Mouse (Mus musculus) gonadal fat pad, adult 2 months (tissue): ENCODE measurements around the gene Adcy4. TPM values are rescaled to one million over a fixed set of nuclear protein-coding genes. Genes with fewer than 3 reads are reported as not detected.

Source experiments
- DNase-seq: peaks from one replicate; pipeline ENCODE4 v3.0.0-alpha.2; 2012; ENCODE audit warnings: low read depth
- polyA plus RNA-seq: library from polyadenylated mRNA; depleted of rRNA; stranded (reverse); fragments of >200 nt; gene quantifications from 2 replicates; pipeline ENCODE4 v1.2.3, GENCODE M21; 2012; rRNA removed

The Adcy4 gene
- polyA plus RNA-seq, 1 experiment = 12.6 TPM

DNA sequence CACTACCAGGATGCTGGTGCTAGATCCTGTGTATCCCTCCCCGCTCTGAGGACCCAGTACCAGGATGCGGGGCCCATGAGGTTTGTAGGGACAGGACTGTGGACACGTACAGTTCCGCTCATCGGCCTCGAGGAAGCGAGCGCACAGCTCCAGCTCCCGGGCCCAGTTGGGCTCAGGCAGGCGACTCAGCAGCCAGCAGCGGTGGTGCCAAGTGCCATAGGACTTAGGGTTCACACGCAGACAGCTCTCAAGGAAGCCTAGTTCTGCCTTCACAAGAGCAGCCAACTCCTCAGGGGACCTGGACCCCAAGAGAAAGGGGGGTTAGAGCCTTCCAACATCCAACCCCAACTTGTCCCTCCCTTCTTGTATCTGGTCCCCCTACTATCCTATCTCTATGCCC lies 63.2 kb downstream of the Adcy4 start:
- no peak for DNase-seq

DNA sequence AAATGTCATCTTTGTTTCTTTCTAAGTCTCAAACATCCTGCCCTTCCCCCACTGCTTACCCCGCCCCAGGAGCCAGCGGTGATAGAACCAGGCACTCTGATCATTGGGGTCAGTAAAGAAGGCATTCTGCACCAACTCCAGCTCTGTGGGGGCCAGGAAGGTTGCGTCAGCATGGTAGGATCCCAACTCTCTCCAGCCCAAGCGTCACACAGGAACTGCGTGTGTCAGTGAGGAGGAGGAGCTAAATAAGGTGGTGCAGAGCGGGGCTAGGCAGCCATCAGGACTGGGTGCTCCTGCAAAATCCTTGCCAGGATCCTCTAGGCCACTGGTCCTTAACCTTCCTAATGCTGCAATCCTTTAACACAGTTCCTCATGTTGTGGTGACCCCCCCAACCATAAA lies 64.2 kb downstream of the Adcy4 start:
- no peak for DNase-seq

Other genes starting within 250 kb of the Adcy4 start
- gene Pck2, start 243.8 kb downstream of the Adcy4 start, polyA plus RNA-seq = 46.6 and 53.5 TPM in 2 replicates
- gene Dcaf11, start 224.1 kb downstream of the Adcy4 start, polyA plus RNA-seq = 186 and 207 TPM in 2 replicates
- gene A730061H03Rik, start 223.7 kb downstream of the Adcy4 start, polyA plus RNA-seq = 5.5 and 6.6 TPM in 2 replicates
- gene Fitm1, start 208.5 kb downstream of the Adcy4 start, polyA plus RNA-seq = 1.6 and 4.0 TPM in 2 replicates
- 62.8 and 71.9 TPM in 2 replicates for gene Psme1, start 206.0 kb downstream of the Adcy4 start, polyA plus RNA-seq
- gene Emc9, start 198.8 kb downstream of the Adcy4 start, polyA plus RNA-seq = 37.4 and 62.0 TPM in 2 replicates
- 85.1 and 122 TPM in 2 replicates for gene Psme2, start 193.0 kb downstream of the Adcy4 start, polyA plus RNA-seq
- 29.9 and 31.3 TPM in 2 replicates for gene Rnf31, start 192.4 kb downstream of the Adcy4 start, polyA plus RNA-seq
- 63.1 and 66.8 TPM in 2 replicates for gene Irf9, start 180.5 kb downstream of the Adcy4 start, polyA plus RNA-seq
- 8.0 and 30.7 TPM in 2 replicates for gene Rec8, start 166.1 kb downstream of the Adcy4 start, polyA plus RNA-seq
- 93.1 and 112 TPM in 2 replicates for gene Ipo4, start 148.1 kb downstream of the Adcy4 start, polyA plus RNA-seq
- gene Gm49378, start 146.2 kb downstream of the Adcy4 start, polyA plus RNA-seq = 3.5 and 4.7 TPM in 2 replicates
- 103 and 117 TPM in 2 replicates for gene Tm9sf1, start 140.3 kb downstream of the Adcy4 start, polyA plus RNA-seq
- gene Tssk4, start 133.9 kb downstream of the Adcy4 start, polyA plus RNA-seq = 4.4 and 4.6 TPM in 2 replicates
- gene Mdp1, start 123.6 kb downstream of the Adcy4 start, polyA plus RNA-seq = 33.1 and 34.8 TPM in 2 replicates
- gene Gmpr2, start 112.2 kb downstream of the Adcy4 start, polyA plus RNA-seq = 17.9 and 24.6 TPM in 2 replicates
- 262 and 441 TPM in 2 replicates for gene Nedd8, start 112.0 kb downstream of the Adcy4 start, polyA plus RNA-seq
- gene Tinf2, start 102.3 kb downstream of the Adcy4 start, polyA plus RNA-seq = 12.3 and 12.4 TPM in 2 replicates
- gene Tgm1, start 70.2 kb downstream of the Adcy4 start, polyA plus RNA-seq = 4.3 and 4.4 TPM in 2 replicates
- 48.4 and 49.0 TPM in 2 replicates for gene Rabggta, start 61.8 kb downstream of the Adcy4 start, polyA plus RNA-seq
- 92.5 and 99.0 TPM in 2 replicates for gene Dhrs1, start 38.4 kb downstream of the Adcy4 start, polyA plus RNA-seq
- 16.7 and 18.1 TPM in 2 replicates for gene Nop9, start 38.4 kb downstream of the Adcy4 start, polyA plus RNA-seq
- 5.9 and 8.3 TPM in 2 replicates for gene Cideb, start 25.6 kb downstream of the Adcy4 start, polyA plus RNA-seq
- gene Ltb4r2, start 22.7 kb downstream of the Adcy4 start, polyA plus RNA-seq = 1.5 and 2.2 TPM in 2 replicates
- 3.8 and 4.6 TPM in 2 replicates for gene Ltb4r1, start 18.1 kb downstream of the Adcy4 start, polyA plus RNA-seq
- gene Ripk3, start 4.8 kb upstream of the Adcy4 start, polyA plus RNA-seq = 9.1 and 10.7 TPM in 2 replicates
- gene Nfatc4, start 39.0 kb upstream of the Adcy4 start, polyA plus RNA-seq = 12.1 and 12.7 TPM in 2 replicates
- gene Nynrin, start 69.9 kb upstream of the Adcy4 start, polyA plus RNA-seq = 3.4 and 4.9 TPM in 2 replicates
- gene Cbln3, start 100.3 kb upstream of the Adcy4 start, polyA plus RNA-seq = 0.28 and 0.54 TPM in 2 replicates
- 14.3 and 14.7 TPM in 2 replicates for gene Khnyn, start 100.9 kb upstream of the Adcy4 start, polyA plus RNA-seq
- gene Sdr39u1, start 116.2 kb upstream of the Adcy4 start, polyA plus RNA-seq = 62.6 and 68.9 TPM in 2 replicates
- 2.0 and 2.6 TPM in 2 replicates for gene Cma1, start 160.6 kb upstream of the Adcy4 start, polyA plus RNA-seq
- not detected in 2 replicates for gene Cma2, start 166.9 kb upstream of the Adcy4 start, polyA plus RNA-seq
- not detected in 2 replicates for gene Mcpt1, start 233.9 kb upstream of the Adcy4 start, polyA plus RNA-seq
- not detected in 2 replicates for gene Mcpt9, start 246.4 kb upstream of the Adcy4 start, polyA plus RNA-seq